Mouse (Mus musculus) kidney, postnatal 25 days (tissue): ENCODE measurements at regions not wholly inside any gene's neighbourhood (a gene's known extent, or its start where the extent isn't known, plus 50 kb on each side); places are given as distances from the start of the nearest gene placed in this dataset.

Source experiments
- DNase-seq, 2 experiments: peaks; one replicate each; pipeline ENCODE4 v3.0.0; 2021; ENCODE audit warnings: mixed read lengths in 2 of 2

- DNase-seq: no peak
Measured at GRCm38 (mm10) chr9:12492890-12493618, 752.6 kb downstream of the Jrkl start.

- DNase-seq: no peak
Measured at GRCm38 (mm10) chr9:12457810-12458209, 787.8 kb downstream of the Jrkl start.

GRCm38 (mm10) chr9:12456695-12457094, 788.9 kb downstream of the Jrkl start:
- DNase-seq: no peak

GRCm38 (mm10) chr9:12434171-12434570, 811.5 kb downstream of the Jrkl start:
- DNase-seq: no peak

- DNase-seq: no peak
Measured at GRCm38 (mm10) chr9:12421906-12422305, 823.7 kb downstream of the Jrkl start.

- DNase-seq: no peak
Measured at GRCm38 (mm10) chr9:12408500-12408899, 837.1 kb downstream of the Jrkl start.

GRCm38 (mm10) chr9:12404185-12404584, 841.4 kb downstream of the Jrkl start:
- DNase-seq: peak in 1 of 2 experiments; percentile 17

- no peak for DNase-seq
Measured at GRCm38 (mm10) chr9:12395648-12396047, 850.0 kb downstream of the Jrkl start.

- DNase-seq: peak; percentile 39 to 48
Measured at GRCm38 (mm10) chr9:12380732-12381645, 864.6 kb downstream of the Jrkl start.

GRCm38 (mm10) chr9:12380029-12380428, 865.6 kb downstream of the Jrkl start:
- DNase-seq: no peak

- no peak for DNase-seq
Measured at GRCm38 (mm10) chr9:12344296-12344695, 901.3 kb downstream of the Jrkl start.

GRCm38 (mm10) chr9:12341453-12341852, 904.2 kb downstream of the Jrkl start:
- no peak for DNase-seq

- DNase-seq: no peak
Measured at GRCm38 (mm10) chr9:12313517-12314075, 932.0 kb downstream of the Jrkl start.

GRCm38 (mm10) chr9:12313027-12313426, 932.6 kb downstream of the Jrkl start:
- no peak for DNase-seq
